Mouse (Mus musculus) thymus, adult 2 months (tissue): ENCODE results near the gene Pex16. TPM values are rescaled to one million over a fixed set of nuclear protein-coding genes. Genes with fewer than 3 reads are reported as not detected.

Source experiments
- DNase-seq: peaks from one replicate; pipeline ENCODE4 v3.0.0; 2021
- H3K27ac ChIP-seq: fragments of 200-500 bp; 2 replicates; pipeline ENCODE4 v1.5.1; 2012; ENCODE audit warnings: low read length, control low read depth; ENCODE audit not compliant: control insufficient read depth, insufficient read depth
- H3K27me3 ChIP-seq: fragments of 200-500 bp; 2 replicates; pipeline ENCODE4 v1.6.1; 2012; ENCODE audit warnings: mild to moderate bottlenecking, low read length, moderate library complexity, mixed read lengths; ENCODE audit not compliant: control insufficient read depth, insufficient read depth
- H3K36me3 ChIP-seq: fragments of 200-500 bp; 2 replicates; pipeline ENCODE4 v1.6.1; 2012; ENCODE audit warnings: mild to moderate bottlenecking, low read length, moderate library complexity; ENCODE audit not compliant: control insufficient read depth, insufficient read depth
- H3K4me1 ChIP-seq: fragments of 200-500 bp; replicated peaks from 2 replicates; pipeline ENCODE4 v1.6.1; 2012; ENCODE audit warnings: low read length; ENCODE audit not compliant: control insufficient read depth, insufficient read depth
- H3K4me3 ChIP-seq: fragments of 200-500 bp; 2 replicates; pipeline ENCODE4 v1.5.1; 2012; ENCODE audit warnings: mild to moderate bottlenecking, low read length, control low read depth, moderate library complexity; ENCODE audit not compliant: control insufficient read depth, insufficient read depth
- CTCF ChIP-seq: fragments of 200-500 bp; IDR thresholded peaks from 2 replicates; pipeline ENCODE4 v1.5.1; 2012; ENCODE audit warnings: mild to moderate bottlenecking, control low read depth, low read length, moderate library complexity, borderline replicate concordance; ENCODE audit not compliant: control insufficient read depth, poor library complexity, insufficient read depth; ENCODE audit errors: extremely low read depth
- POLR2A ChIP-seq: fragments of 200-500 bp; IDR thresholded peaks from 2 replicates; pipeline ENCODE4 v1.6.1; 2012; ENCODE audit warnings: mild to moderate bottlenecking, low read length, control low read depth, moderate library complexity; ENCODE audit not compliant: control insufficient read depth, poor library complexity, insufficient read depth; ENCODE audit errors: extremely low read depth
- WGBS: fragments of 180-500 bp; shearing (Covaris S2); methylation state at CpG from one replicate; pipeline ENCODE4 v1.1.7; 2018; 5-methylcytosine and 5-hydroxymethylcytosine counted together
- polyA plus RNA-seq: library from polyadenylated mRNA; depleted of rRNA; stranded (reverse); fragments of >200 nt; gene quantifications from 2 replicates; pipeline ENCODE4 v1.2.3, GENCODE M21; 2012

Pex16 gene
- polyA plus RNA-seq, 1 experiment: 78.0 TPM

GRCm38 (mm10) chr2:92354224-92354623 lies 20.3 kb upstream of the Pex16 start:
- H3K27me3 ChIP-seq: no peaks in the 10 kb centered on the region
- WGBS: 90% methylated on average over 6 of the region's 6 CpGs
- no peak overlapping the region for H3K27ac ChIP-seq
- no peaks in the 10 kb centered on the region for H3K4me1 ChIP-seq
- TF ChIP-seq POLR2A: no peak
- H3K4me3 ChIP-seq: no peak overlapping the region
- DNase-seq: no peak
- H3K36me3 ChIP-seq: peaks cover 35% of the 10 kb centered on the region

- no peak for DNase-seq
- Histone ChIP-seq H3K36me3 (peaks cover 35% of the 10 kb centered on the region), H3K27me3 (no peaks in the 10 kb centered on the region), H3K4me1 (no peaks in the 10 kb centered on the region), H3K27ac (no peak overlapping the region), H3K4me3 (no peak overlapping the region)
- WGBS: 93% methylated on average over 2 of the region's 2 CpGs
- TF ChIP-seq POLR2A (no peak), CTCF (no peak)
Measured at GRCm38 (mm10) chr2:92359301-92359700, 15.2 kb upstream of the Pex16 start.

- Histone ChIP-seq H3K36me3 (peaks cover 35% of the 10 kb centered on the region), H3K4me3 (no peak overlapping the region), H3K4me1 (no peaks in the 10 kb centered on the region), H3K27me3 (no peaks in the 10 kb centered on the region), H3K27ac (no peak overlapping the region)
- DNase-seq: no peak
- 95% methylated on average over 25 of the region's 25 CpGs for WGBS
- TF ChIP-seq POLR2A (no peak), CTCF (no peak)
Measured at GRCm38 (mm10) chr2:92360186-92360823, 14.2 kb upstream of the Pex16 start.

- DNase-seq: no peak
- peaks cover 35% of the 10 kb centered on the region for H3K36me3 ChIP-seq
- H3K27ac ChIP-seq: no peak overlapping the region
- H3K4me3 ChIP-seq: no peak overlapping the region
- no peak for TF ChIP-seq POLR2A
- TF ChIP-seq CTCF: no peak
- no peaks in the 10 kb centered on the region for H3K4me1 ChIP-seq
- no peaks in the 10 kb centered on the region for H3K27me3 ChIP-seq
- 75% methylated on average over 12 of the region's 12 CpGs for WGBS
Measured at GRCm38 (mm10) chr2:92360893-92361292, 13.6 kb upstream of the Pex16 start.

GRCm38 (mm10) chr2:92361795-92362194 lies 12.7 kb upstream of the Pex16 start:
- 95% methylated on average over 8 of the region's 8 CpGs for WGBS
- TF ChIP-seq CTCF: no peak
- TF ChIP-seq POLR2A: no peak

GRCm38 (mm10) chr2:92362571-92363228 lies 11.8 kb upstream of the Pex16 start:
- no peak overlapping the region for H3K4me3 ChIP-seq
- H3K4me1 ChIP-seq: peaks cover 6% of the 10 kb centered on the region; the same call in 1 of the 2 replicates
- DNase-seq: no peak
- H3K27me3 ChIP-seq: no peaks in the 10 kb centered on the region
- no peak overlapping the region for H3K27ac ChIP-seq
- TF ChIP-seq CTCF (no peak), POLR2A (no peak)
- 96% methylated on average over 6 of the region's 6 CpGs for WGBS
- peaks cover 24% of the 10 kb centered on the region for H3K36me3 ChIP-seq

More at GRCm38 (mm10) chr2:92361795-92362194, 12.7 kb upstream of the Pex16 start:
- Histone ChIP-seq H3K27ac (no peak overlapping the region), H3K4me1 (no peaks in the 10 kb centered on the region), H3K4me3 (no peak overlapping the region), H3K27me3 (no peaks in the 10 kb centered on the region), H3K36me3 (peaks cover 32% of the 10 kb centered on the region)
- no peak for DNase-seq
